Comparison of ENCODE assay signal across 17 mouse cellular contexts in the genomic region with DNA sequence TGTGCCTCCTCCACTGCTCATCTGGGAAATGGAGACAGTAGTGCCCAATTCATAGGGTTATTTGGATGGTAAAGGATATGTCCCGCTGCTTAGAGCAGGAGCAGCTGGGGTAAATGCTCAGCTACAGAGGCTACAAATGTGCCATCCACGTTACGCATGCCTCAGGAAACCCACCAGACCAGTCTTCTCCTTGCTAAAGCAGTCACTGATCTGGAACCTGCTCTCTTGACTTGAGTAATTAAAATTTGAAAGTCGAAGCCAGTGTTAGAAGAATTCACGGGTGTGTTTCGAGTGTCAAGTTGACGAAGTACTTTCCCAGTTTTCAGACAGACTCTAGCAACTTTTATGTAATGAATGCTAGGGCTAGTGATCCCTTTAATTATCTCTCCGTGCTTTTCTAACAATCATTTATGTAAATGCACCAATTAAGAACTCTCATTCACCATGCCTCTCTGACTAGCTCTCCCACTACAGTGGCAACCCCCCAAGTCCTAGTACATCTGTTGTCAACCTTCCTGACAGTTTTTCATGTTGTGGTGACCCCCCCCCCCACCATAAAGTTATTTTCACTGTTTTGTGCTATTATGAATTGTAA.
A peak's percentile ranks its signal among the peaks of the same experiment; 100 is the strongest.
DNase-seq lines count a peak whose midpoint lies in the region; ATAC-seq lines count a peak whose summit lies in the region.
"Had no signal": no experiment of that assay in that cellular context is flagged by ENCODE, and none has a peak within 500 bp of the region (broad histone marks: within the 10 kb centered on the region; RNA-seq: fewer than 3 reads in every experiment).

No protein-coding gene starts in this region.

- H3K27me3 ChIP-seq in embryonic facial prominence, embryonic 12.5 days, result no peaks in the 10 kb centered on the region
- H3K27me3 ChIP-seq in embryonic facial prominence, embryonic 15.5 days, result no peaks in the 10 kb centered on the region
- H3K27me3 ChIP-seq in limb, embryonic 13.5 days, result no peaks in the 10 kb centered on the region
- H3K27me3 ChIP-seq: midbrain, embryonic 15.5 days; stomach, embryonic 15.5 days had no signal

- WGBS in embryonic facial prominence, embryonic 12.5 days, result 73% methylated on average over 8 of the region's 8 CpGs
- WGBS in embryonic facial prominence, embryonic 15.5 days, result 60% methylated on average over 8 of the region's 8 CpGs
- 64% methylated on average over 8 of the region's 8 CpGs for WGBS in limb, embryonic 13.5 days

- peaks cover 22% of the 10 kb centered on the region for H3K4me1 ChIP-seq in embryonic facial prominence, embryonic 12.5 days
- peaks cover 26% of the 10 kb centered on the region for H3K4me1 ChIP-seq in embryonic facial prominence, embryonic 15.5 days
- peaks cover 33% of the 10 kb centered on the region for H3K4me1 ChIP-seq in limb, embryonic 13.5 days
- H3K4me1 ChIP-seq: stomach, embryonic 15.5 days had no signal

- H3K4me2 ChIP-seq in embryonic facial prominence, embryonic 12.5 days (replicated peaks), result no peak overlapping the region
- H3K4me2 ChIP-seq in embryonic facial prominence, embryonic 15.5 days (replicated peaks), result no peak overlapping the region
- H3K4me2 ChIP-seq in limb, embryonic 13.5 days (replicated peaks), result no peak overlapping the region
- H3K4me2 ChIP-seq: hindbrain, embryonic 14.5 days; midbrain, embryonic 15.5 days; stomach, embryonic 15.5 days had no signal

- peak overlapping the region; percentile 83 for H3K27ac ChIP-seq in embryonic facial prominence, embryonic 12.5 days
- H3K27ac ChIP-seq in embryonic facial prominence, embryonic 15.5 days (replicated peaks), result peak overlapping the region; percentile 9; the same call in 1 of the 2 replicates
- H3K27ac ChIP-seq in limb, embryonic 13.5 days, result peak overlapping the region; percentile 93
- H3K27ac ChIP-seq: liver, embryonic 14.5 days; midbrain, embryonic 15.5 days had no signal

- H3K36me3 ChIP-seq in embryonic facial prominence, embryonic 12.5 days, result no peaks in the 10 kb centered on the region
- H3K36me3 ChIP-seq in embryonic facial prominence, embryonic 15.5 days, result no peaks in the 10 kb centered on the region; the same call in 1 of the 2 replicates
- H3K36me3 ChIP-seq in limb, embryonic 13.5 days, result no peaks in the 10 kb centered on the region
- H3K36me3 ChIP-seq: midbrain, embryonic 15.5 days; stomach, embryonic 15.5 days had no signal

- no peak overlapping the region for H3K9ac ChIP-seq in embryonic facial prominence, embryonic 12.5 days
- H3K9ac ChIP-seq in embryonic facial prominence, embryonic 15.5 days, result no peak overlapping the region
- no peak overlapping the region for H3K9ac ChIP-seq in limb, embryonic 13.5 days
- H3K9ac ChIP-seq: hindbrain, embryonic 14.5 days; liver, embryonic 14.5 days; midbrain, embryonic 15.5 days; stomach, embryonic 15.5 days had no signal

- DNase-seq in kidney, postnatal 14 days, result peak; percentile 14
- DNase-seq in kidney, adult 9 months, result no peak
- no peak for DNase-seq in Muller cell, postnatal 12 days (ENCODE audit: inconsistent ontology term)
- no peak for DNase-seq in urinary bladder, postnatal 14 days (ENCODE audit: low spot score)
- DNase-seq: adrenal gland, adult 8-10 months; cerebellum, adult 9-11 months; heart, adult 11 months; right cerebral cortex, adult 18-20 months; spleen, adult 18-20 months had no signal

- no peaks in the 10 kb centered on the region for H3K9me3 ChIP-seq in embryonic facial prominence, embryonic 12.5 days
- H3K9me3 ChIP-seq in embryonic facial prominence, embryonic 15.5 days (replicated peaks), result no peaks in the 10 kb centered on the region
- H3K9me3 ChIP-seq in limb, embryonic 13.5 days, result no peaks in the 10 kb centered on the region
- H3K9me3 ChIP-seq: midbrain, embryonic 15.5 days; stomach, embryonic 15.5 days had no signal

- no peak overlapping the region for H3K4me3 ChIP-seq in embryonic facial prominence, embryonic 12.5 days
- H3K4me3 ChIP-seq in embryonic facial prominence, embryonic 15.5 days (replicated peaks), result no peak overlapping the region
- H3K4me3 ChIP-seq in limb, embryonic 13.5 days, result no peak overlapping the region
- H3K4me3 ChIP-seq: midbrain, embryonic 15.5 days; stomach, embryonic 15.5 days had no signal

- no peak for ATAC-seq in embryonic facial prominence, embryonic 12.5 days (ENCODE audit: insufficient number of reproducible peaks, insufficient read depth, low FRiP score, low TSS enrichment)
- ATAC-seq in embryonic facial prominence, embryonic 15.5 days (ENCODE audit: insufficient number of reproducible peaks, low FRiP score, low TSS enrichment, low read depth), result no peak
- ATAC-seq in limb, embryonic 13.5 days (ENCODE audit: low FRiP score, low read depth), result no peak
- ATAC-seq: CD4-positive, CD25-positive, alpha-beta regulatory T cell, adult 4 months; midbrain, embryonic 15.5 days had no signal

Comparison
In these comparisons a context has a peak if more than half of its experiments do, and no peak if none do; other contexts are left out.
1. H3K27ac ChIP-seq: peak in every context shown above with its lines; median percentile 93 in limb, embryonic 13.5 days; 83 in embryonic facial prominence, embryonic 12.5 days; 9 in embryonic facial prominence, embryonic 15.5 days.